ENCODE assay signal across 29 mouse cellular contexts in the genomic region with DNA sequence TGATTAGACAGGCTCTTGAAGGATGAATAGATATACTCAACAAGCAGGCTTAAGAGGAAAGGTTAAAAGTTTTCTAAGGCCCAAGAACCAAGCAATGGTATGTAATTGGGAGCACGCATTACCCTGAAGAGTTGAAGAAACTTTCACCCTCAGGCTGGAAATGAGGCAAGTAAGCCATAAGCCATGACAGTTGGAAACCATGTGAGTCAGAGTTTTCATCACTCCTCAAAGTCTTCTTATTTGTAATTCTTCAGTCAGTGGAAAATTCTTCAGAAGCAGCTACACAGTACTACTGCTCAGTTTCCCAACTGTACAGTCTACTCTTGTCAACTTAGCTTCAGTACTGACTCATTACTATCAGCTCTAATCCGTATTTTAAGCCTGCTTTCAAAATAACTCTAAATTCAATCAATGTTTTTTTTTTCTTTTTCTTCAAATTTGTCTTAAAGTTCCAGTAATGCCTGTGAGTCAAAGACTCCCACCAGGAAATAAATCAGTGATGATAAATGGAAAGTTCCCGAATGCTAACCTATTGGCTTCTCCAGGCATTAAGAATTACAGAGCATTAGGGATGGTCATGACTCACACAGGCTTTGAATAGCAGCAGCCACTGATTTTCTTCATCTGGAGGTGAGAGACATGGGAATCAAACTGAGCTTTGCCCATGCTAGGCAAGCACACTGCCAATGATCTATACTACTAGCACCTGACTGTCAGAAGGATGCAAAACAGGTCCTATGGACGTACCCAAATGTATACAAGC.
A peak's percentile ranks its signal among the peaks of the same experiment; 100 is the strongest.
DNase-seq lines count a peak whose midpoint lies in the region; ATAC-seq lines count a peak whose summit lies in the region.
"Had no signal": no experiment of that assay in that cellular context is flagged by ENCODE, and none has a peak within 500 bp of the region (broad histone marks: within the 10 kb centered on the region; RNA-seq: fewer than 3 reads in every experiment).

No protein-coding gene starts in this region.

- H3K9me3 ChIP-seq in midbrain, embryonic 15.5 days = no peaks in the 10 kb centered on the region
- H3K9me3 ChIP-seq: embryonic facial prominence, embryonic 10.5 days; embryonic facial prominence, embryonic 13.5 days; G1E; heart, embryonic 10.5 days; heart, embryonic 13.5 days had no signal

- H3K4me1 ChIP-seq in midbrain, embryonic 15.5 days = no peaks in the 10 kb centered on the region
- H3K4me1 ChIP-seq: embryonic facial prominence, embryonic 10.5 days; embryonic facial prominence, embryonic 13.5 days; heart, embryonic 10.5 days; heart, embryonic 13.5 days had no signal

- H3K36me3 ChIP-seq in midbrain, embryonic 15.5 days (replicated peaks) = no peaks in the 10 kb centered on the region
- H3K36me3 ChIP-seq: embryonic facial prominence, embryonic 10.5 days; embryonic facial prominence, embryonic 13.5 days; G1E; heart, embryonic 10.5 days; heart, embryonic 13.5 days had no signal

- H3K27me3 ChIP-seq in midbrain, embryonic 15.5 days (replicated peaks) = no peaks in the 10 kb centered on the region
- H3K27me3 ChIP-seq: CH12.LX; embryonic facial prominence, embryonic 13.5 days; heart, embryonic 13.5 days had no signal

- 93% methylated on average over 4 of the region's 4 CpGs for WGBS in midbrain, embryonic 15.5 days

- DNase-seq in 416B (ENCODE audit: low read depth) = peak; percentile 5
- DNase-seq in NIH3T3 (ENCODE audit: low read depth) = peak; percentile 9
- DNase-seq in brain, adult 2 months (ENCODE audit: low read depth, low spot score) = peak; percentile 37
- DNase-seq in embryo, embryonic 11 days = no peak
- DNase-seq in urinary bladder, postnatal 14 days (ENCODE audit: low spot score) = no peak
- DNase-seq: adrenal gland, adult 8-10 months; adrenal gland, postnatal 25 days; B cell, adult 2 months; cerebellum, adult 18-20 months; cerebellum, adult 9-10 months; cerebellum, postnatal 25 days; forebrain, postnatal 0 days; gastrocnemius, postnatal 10 days; gastrocnemius, postnatal 36 days; heart, adult 2 months; heart, postnatal 14 days; heart, postnatal 4 days; kidney, adult 18-20 months had no signal

- H3K4me3 ChIP-seq in midbrain, embryonic 15.5 days = no peak overlapping the region
- H3K4me3 ChIP-seq: embryonic facial prominence, embryonic 10.5 days; embryonic facial prominence, embryonic 13.5 days; heart, adult 2 months; heart, embryonic 10.5 days; heart, embryonic 13.5 days had no signal

- no peak overlapping the region for H3K27ac ChIP-seq in midbrain, embryonic 15.5 days
- H3K27ac ChIP-seq: embryonic facial prominence, embryonic 10.5 days; embryonic facial prominence, embryonic 13.5 days; heart, adult 2 months; heart, embryonic 10.5 days; heart, embryonic 13.5 days; hindbrain, embryonic 14.5 days; hindbrain, postnatal 0 days had no signal

- no peak overlapping the region for H3K9ac ChIP-seq in midbrain, embryonic 15.5 days
- H3K9ac ChIP-seq: embryonic facial prominence, embryonic 13.5 days; forebrain, postnatal 0 days; heart, embryonic 13.5 days; hindbrain, embryonic 14.5 days had no signal

- no peak for ATAC-seq in midbrain, embryonic 15.5 days (replicated peaks)
- ATAC-seq: forebrain, postnatal 0 days; hindbrain, postnatal 0 days; inflammation-experienced regulatory T-cells, adult 6 months; intestine, embryonic 16.5 days had no signal

- no peak overlapping the region for H3K4me2 ChIP-seq in midbrain, embryonic 15.5 days
- H3K4me2 ChIP-seq: embryonic facial prominence, embryonic 13.5 days; heart, embryonic 13.5 days; hindbrain, embryonic 14.5 days had no signal

Comparison
In these comparisons a context has a peak if more than half of its experiments do, and no peak if none do; other contexts are left out.
1. DNase-seq: peak in 416B (single experiment), NIH3T3 (single experiment) and brain, adult 2 months (single experiment); none in embryo, embryonic 11 days (single experiment) and urinary bladder, postnatal 14 days (single experiment).